Mouse (Mus musculus): ENCODE measurements around the gene Olfr720. TPM values are rescaled to one million over a fixed set of nuclear protein-coding genes. Genes with fewer than 3 reads are reported as not detected.

Gene Olfr720
- total RNA-seq (2015; ENCODE audit: low replicate concordance) (not detected in 2 replicates), total RNA-seq (2017; ENCODE audit: low replicate concordance) (0.13 TPM in 1 of 2 replicates, not detected in the other)

DNA sequence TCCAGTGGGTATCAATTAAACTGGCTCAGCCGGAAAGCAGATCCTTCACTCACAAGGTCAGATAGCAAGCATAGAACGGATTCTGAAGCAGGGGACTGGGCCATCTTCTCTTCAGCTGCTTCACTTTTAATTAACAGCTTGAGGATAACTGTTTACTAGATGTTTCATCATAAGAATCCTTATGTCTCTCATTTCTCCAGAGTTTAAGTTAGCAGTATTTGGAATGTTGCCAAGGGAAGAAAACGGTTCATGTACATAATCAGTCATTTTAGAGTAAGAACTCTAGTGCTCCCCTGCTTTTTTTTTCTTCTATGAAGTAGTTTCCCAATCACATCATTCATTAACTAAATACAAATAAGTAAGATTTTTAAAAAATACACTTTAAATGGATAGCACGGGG, at the start of gene Olfr720:
TSS of gene Olfr720 (minus strand) at position 101 of the 400 bp plus-strand sequence.
- ATAC-seq (replicated peaks; ENCODE audit: low FRiP score, poor library complexity, severe bottlenecking), result no peak

Other genes with a start within 250 kb of the Olfr720 start
- 6.5 and 18.4 TPM in 2 replicates for gene Atxn7, start 225.4 kb downstream of the Olfr720 start, total RNA-seq (2015; ENCODE audit: low replicate concordance)
- 14.2 and 37.3 TPM in 2 replicates for gene Atxn7, start 225.4 kb downstream of the Olfr720 start, total RNA-seq (2017; ENCODE audit: low replicate concordance)
- gene Thoc7, start 225.0 kb downstream of the Olfr720 start, total RNA-seq (2015; ENCODE audit: low replicate concordance), result 139 and 171 TPM in 2 replicates
- 116 and 149 TPM in 2 replicates for gene Thoc7, start 225.0 kb downstream of the Olfr720 start, total RNA-seq (2017; ENCODE audit: low replicate concordance)
- 71.4 and 86.8 TPM in 2 replicates for gene Psmd6, start 65.9 kb downstream of the Olfr720 start, total RNA-seq (2015; ENCODE audit: low replicate concordance)
- 79.1 and 132 TPM in 2 replicates for gene Psmd6, start 65.9 kb downstream of the Olfr720 start, total RNA-seq (2017; ENCODE audit: low replicate concordance)
- not detected in 2 replicates for gene Olfr31, start 136.0 kb upstream of the Olfr720 start, total RNA-seq (2015; ENCODE audit: low replicate concordance)
- gene Olfr31, start 136.0 kb upstream of the Olfr720 start, total RNA-seq (2017; ENCODE audit: low replicate concordance), result not detected in 2 replicates
- 2.5 and 4.3 TPM in 2 replicates for gene Il3ra, start 159.4 kb upstream of the Olfr720 start, total RNA-seq (2015; ENCODE audit: low replicate concordance)
- 4.8 and 5.8 TPM in 2 replicates for gene Il3ra, start 159.4 kb upstream of the Olfr720 start, total RNA-seq (2017; ENCODE audit: low replicate concordance)
- gene Olfr721-ps1, start 214.5 kb upstream of the Olfr720 start, total RNA-seq (2015; ENCODE audit: low replicate concordance), result not detected in 2 replicates
- not detected in 2 replicates for gene Olfr721-ps1, start 214.5 kb upstream of the Olfr720 start, total RNA-seq (2017; ENCODE audit: low replicate concordance)

Measured in erythroid progenitor cell, adult 5-6 weeks (primary cell).